Mouse (Mus musculus): ENCODE results near the gene Gabrr2. TPM values are rescaled to one million over a fixed set of nuclear protein-coding genes. Genes with fewer than 3 reads are reported as not detected.
"Not testable (repeated sequence)": the region's sequence is repeated elsewhere in the genome, so short reads cannot be mapped to it uniquely, and the experiment has no call there.

Gene Gabrr2
- polyA plus RNA-seq, 1 experiment: not detected

GRCm38 (mm10) chr4:33075776-33076524 lies 13.2 kb downstream of the Gabrr2 start:
- no peaks in the 10 kb centered on the region for H3K27me3 ChIP-seq (ENCODE audit: control insufficient read depth)
- no peaks in the 10 kb centered on the region for H3K36me3 ChIP-seq (ENCODE audit: control insufficient read depth)
- no peaks in the 10 kb centered on the region for H3K9me3 ChIP-seq (ENCODE audit: control insufficient read depth, low read length)
- H3K4me1 ChIP-seq (ENCODE audit: control insufficient read depth): peaks cover 18% of the 10 kb centered on the region
- TF ChIP-seq TAL1 (IDR thresholded peaks at IDR 0.05; ENCODE audit: low read length) (no peak), GATA1 (IDR thresholded peaks at IDR 0.05; ENCODE audit: low read length) (no peak)
- no peak overlapping the region for H3K4me3 ChIP-seq (replicated peaks)

- no peaks in the 10 kb centered on the region for H3K9me3 ChIP-seq (ENCODE audit: control insufficient read depth, low read length)
- H3K4me3 ChIP-seq (replicated peaks): no peak overlapping the region
- TF ChIP-seq TAL1 (IDR thresholded peaks at IDR 0.05; ENCODE audit: low read length): no peak
- no peak for TF ChIP-seq GATA1 (IDR thresholded peaks at IDR 0.05; ENCODE audit: low read length)
- H3K36me3 ChIP-seq (ENCODE audit: control insufficient read depth): no peaks in the 10 kb centered on the region
- no peaks in the 10 kb centered on the region for H3K27me3 ChIP-seq (ENCODE audit: control insufficient read depth)
- H3K4me1 ChIP-seq (ENCODE audit: control insufficient read depth): peaks cover 12% of the 10 kb centered on the region
These were observed 14.4 kb downstream of the Gabrr2 start for GRCm38 (mm10) chr4:33077161-33077560.

- Histone ChIP-seq H3K27me3 (ENCODE audit: control insufficient read depth) (no peaks in the 10 kb centered on the region), H3K36me3 (ENCODE audit: control insufficient read depth) (no peaks in the 10 kb centered on the region), H3K9me3 (ENCODE audit: control insufficient read depth, low read length) (no peaks in the 10 kb centered on the region), H3K4me1 (ENCODE audit: control insufficient read depth) (peaks cover 7% of the 10 kb centered on the region), H3K4me3 (replicated peaks) (no peak overlapping the region)
- TF ChIP-seq TAL1 (IDR thresholded peaks at IDR 0.05; ENCODE audit: low read length): no peak
- TF ChIP-seq GATA1 (IDR thresholded peaks at IDR 0.05; ENCODE audit: low read length): no peak
These were observed 14.9 kb downstream of the Gabrr2 start for GRCm38 (mm10) chr4:33077724-33078123.

GRCm38 (mm10) chr4:33078492-33078891 lies 15.7 kb downstream of the Gabrr2 start:
- H3K4me1 ChIP-seq (ENCODE audit: control insufficient read depth): no peaks in the 10 kb centered on the region; the same call in 1 of the 2 replicates
- no peak overlapping the region for H3K4me3 ChIP-seq (replicated peaks)
- no peaks in the 10 kb centered on the region for H3K36me3 ChIP-seq (ENCODE audit: control insufficient read depth)
- H3K9me3 ChIP-seq (ENCODE audit: control insufficient read depth, low read length): no peaks in the 10 kb centered on the region
- TF ChIP-seq TAL1 (IDR thresholded peaks at IDR 0.05; ENCODE audit: low read length): no peak
- no peak for TF ChIP-seq GATA1 (IDR thresholded peaks at IDR 0.05; ENCODE audit: low read length)
- H3K27me3 ChIP-seq (ENCODE audit: control insufficient read depth): no peaks in the 10 kb centered on the region

- Histone ChIP-seq H3K4me1 (ENCODE audit: control insufficient read depth) (no peaks in the 10 kb centered on the region), H3K9me3 (ENCODE audit: control insufficient read depth, low read length) (peaks cover 3% of the 10 kb centered on the region), H3K4me3 (replicated peaks) (no peak overlapping the region), H3K27me3 (ENCODE audit: control insufficient read depth) (no peaks in the 10 kb centered on the region), H3K36me3 (ENCODE audit: control insufficient read depth) (no peaks in the 10 kb centered on the region)
- TF ChIP-seq GATA1 (IDR thresholded peaks at IDR 0.05; ENCODE audit: low read length) (no peak), TAL1 (IDR thresholded peaks at IDR 0.05; ENCODE audit: low read length) (no peak)
These were observed 36.4 kb downstream of the Gabrr2 start for GRCm38 (mm10) chr4:33099118-33099694.

- H3K36me3 ChIP-seq (ENCODE audit: control insufficient read depth): no peaks in the 10 kb centered on the region
- no peaks in the 10 kb centered on the region for H3K27me3 ChIP-seq (ENCODE audit: control insufficient read depth)
- TF ChIP-seq GATA1 (IDR thresholded peaks at IDR 0.05; ENCODE audit: low read length) (no peak), TAL1 (IDR thresholded peaks at IDR 0.05; ENCODE audit: low read length) (no peak)
- no peak overlapping the region for H3K4me3 ChIP-seq (replicated peaks)
- peaks cover 20% of the 10 kb centered on the region for H3K4me1 ChIP-seq (ENCODE audit: control insufficient read depth)
- no peaks in the 10 kb centered on the region for H3K9me3 ChIP-seq (ENCODE audit: control insufficient read depth, low read length)
These were observed 47.1 kb downstream of the Gabrr2 start for GRCm38 (mm10) chr4:33109720-33110458.

- no peak overlapping the region for H3K4me3 ChIP-seq (replicated peaks)
- no peaks in the 10 kb centered on the region for H3K27me3 ChIP-seq (ENCODE audit: control insufficient read depth)
- no peak for TF ChIP-seq GATA1 (IDR thresholded peaks at IDR 0.05; ENCODE audit: low read length)
- TF ChIP-seq TAL1 (IDR thresholded peaks at IDR 0.05; ENCODE audit: low read length): no peak
- no peaks in the 10 kb centered on the region for H3K9me3 ChIP-seq (ENCODE audit: control insufficient read depth, low read length)
- no peaks in the 10 kb centered on the region for H3K36me3 ChIP-seq (ENCODE audit: control insufficient read depth)
- H3K4me1 ChIP-seq (ENCODE audit: control insufficient read depth): peaks cover 20% of the 10 kb centered on the region
These were observed 48.0 kb downstream of the Gabrr2 start for GRCm38 (mm10) chr4:33110845-33111244.

- no peak for TF ChIP-seq GATA1 (IDR thresholded peaks at IDR 0.05; ENCODE audit: low read length)
- peaks cover 20% of the 10 kb centered on the region for H3K4me1 ChIP-seq (ENCODE audit: control insufficient read depth)
- H3K4me3 ChIP-seq (replicated peaks): no peak overlapping the region
- no peaks in the 10 kb centered on the region for H3K9me3 ChIP-seq (ENCODE audit: control insufficient read depth, low read length)
- no peaks in the 10 kb centered on the region for H3K27me3 ChIP-seq (ENCODE audit: control insufficient read depth)
- no peaks in the 10 kb centered on the region for H3K36me3 ChIP-seq (ENCODE audit: control insufficient read depth)
These were observed 48.6 kb downstream of the Gabrr2 start for GRCm38 (mm10) chr4:33111358-33111757.

- not testable (repeated sequence) for H3K36me3 ChIP-seq (ENCODE audit: control insufficient read depth); H3K4me3 ChIP-seq (replicated peaks); H3K9me3 ChIP-seq (ENCODE audit: control insufficient read depth, low read length); H3K27me3 ChIP-seq (ENCODE audit: control insufficient read depth)
- H3K4me1 ChIP-seq (ENCODE audit: control insufficient read depth): peaks cover 20% of the 10 kb centered on the region
These were observed 50.1 kb downstream of the Gabrr2 start for GRCm38 (mm10) chr4:33112866-33113265.

GRCm38 (mm10) chr4:33119118-33119517 lies 56.3 kb downstream of the Gabrr2 start:
- not testable (repeated sequence) for H3K9me3 ChIP-seq (ENCODE audit: control insufficient read depth, low read length); H3K36me3 ChIP-seq (ENCODE audit: control insufficient read depth); H3K4me1 ChIP-seq (ENCODE audit: control insufficient read depth); H3K4me3 ChIP-seq (replicated peaks); H3K27me3 ChIP-seq (ENCODE audit: control insufficient read depth)

Measured in erythroblast, embryonic 14.5 days (primary cell).